Mouse (Mus musculus): ENCODE data around the gene Thsd7b. TPM values are rescaled to one million over a fixed set of nuclear protein-coding genes. Genes with fewer than 3 reads are reported as not detected.

Thsd7b gene
- polyA plus RNA-seq, 1 experiment from 2014 or later = 0.32 TPM

DNA sequence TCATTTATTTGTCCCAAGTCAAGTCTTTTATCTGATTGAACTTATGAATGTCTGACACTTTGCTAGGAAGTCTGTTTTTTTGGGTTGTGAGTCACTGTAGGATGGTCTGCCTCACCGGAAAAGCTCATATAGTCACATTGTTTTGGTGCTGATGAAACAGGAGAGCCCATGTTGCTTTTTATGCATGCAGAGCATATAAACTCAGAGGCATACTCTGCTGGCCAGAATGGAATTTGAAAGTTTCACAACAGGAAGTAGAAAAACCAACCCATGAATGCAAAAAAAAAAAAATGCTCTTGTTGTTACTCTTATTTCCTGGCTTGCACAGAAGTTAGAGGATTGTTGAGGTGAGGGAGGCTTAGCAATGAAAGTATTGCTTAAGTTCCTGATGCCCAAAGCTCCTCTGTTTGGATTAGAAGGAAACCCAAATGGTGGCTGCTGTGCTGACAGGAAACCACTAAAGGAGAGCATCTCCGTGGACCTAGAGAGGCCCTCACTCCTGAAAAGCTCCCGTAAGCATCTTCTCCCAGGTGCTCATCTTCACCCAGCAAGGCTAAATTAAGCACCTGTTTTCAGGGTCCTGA is 269.6 kb downstream of the Thsd7b start:
- no peaks in the 10 kb centered on the region for H3K4me1 ChIP-seq (ENCODE audit: control insufficient read depth, low read depth, low read length)
- no peak overlapping the region for H3K27ac ChIP-seq (ENCODE audit: low read length)
- H3K4me2 ChIP-seq (ENCODE audit: low read depth, low read length) = no peak overlapping the region
- ATAC-seq (ENCODE audit: low read depth) = no peak
- H3K4me3 ChIP-seq (ENCODE audit: low read depth, low read length) = no peak overlapping the region
- no peak overlapping the region for H3K9ac ChIP-seq (ENCODE audit: low read depth, low read length)
- no peaks in the 10 kb centered on the region for H3K36me3 ChIP-seq (ENCODE audit: control insufficient read depth, insufficient read depth)
- 34% methylated on average over 3 of the region's 3 CpGs for WGBS (ENCODE audit: insufficient replicate concordance)
- no peaks in the 10 kb centered on the region for H3K9me3 ChIP-seq (replicated peaks; ENCODE audit: control insufficient read depth, low read length)
- no peaks in the 10 kb centered on the region for H3K27me3 ChIP-seq (ENCODE audit: control insufficient read depth, insufficient read depth, low read depth, low read length)

DNA sequence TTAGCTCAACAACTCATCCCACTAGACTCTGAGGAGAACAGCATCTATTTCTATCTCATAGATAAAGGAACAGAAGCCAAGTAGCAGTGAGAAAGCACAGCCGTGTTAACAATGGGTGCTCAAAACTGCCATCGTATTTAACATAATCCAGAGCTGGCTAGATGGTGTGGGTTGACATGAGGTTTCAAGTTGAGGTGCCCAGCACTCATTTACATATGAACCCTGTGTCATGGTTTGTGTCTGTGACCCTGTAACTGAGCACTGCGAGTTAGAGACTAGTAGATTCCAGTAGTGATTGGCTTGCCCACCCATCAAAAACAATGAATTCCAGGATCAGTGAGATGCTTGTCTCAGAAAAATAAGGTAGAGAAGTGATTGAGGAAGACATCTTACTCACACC is 270.1 kb downstream of the Thsd7b start:
- Histone ChIP-seq H3K4me2 (ENCODE audit: low read depth, low read length) (no peak overlapping the region), H3K9me3 (replicated peaks; ENCODE audit: control insufficient read depth, low read length) (no peaks in the 10 kb centered on the region), H3K27ac (ENCODE audit: low read length) (no peak overlapping the region), H3K4me3 (ENCODE audit: low read depth, low read length) (no peak overlapping the region), H3K36me3 (ENCODE audit: control insufficient read depth, insufficient read depth) (no peaks in the 10 kb centered on the region), H3K27me3 (ENCODE audit: control insufficient read depth, insufficient read depth, low read depth, low read length) (no peaks in the 10 kb centered on the region), H3K4me1 (ENCODE audit: control insufficient read depth, low read depth, low read length) (no peaks in the 10 kb centered on the region), H3K9ac (ENCODE audit: low read depth, low read length) (no peak overlapping the region)
- 55% methylated on average over 3 of the region's 3 CpGs for WGBS (ENCODE audit: insufficient replicate concordance)
- ATAC-seq (ENCODE audit: low read depth) = no peak

DNA sequence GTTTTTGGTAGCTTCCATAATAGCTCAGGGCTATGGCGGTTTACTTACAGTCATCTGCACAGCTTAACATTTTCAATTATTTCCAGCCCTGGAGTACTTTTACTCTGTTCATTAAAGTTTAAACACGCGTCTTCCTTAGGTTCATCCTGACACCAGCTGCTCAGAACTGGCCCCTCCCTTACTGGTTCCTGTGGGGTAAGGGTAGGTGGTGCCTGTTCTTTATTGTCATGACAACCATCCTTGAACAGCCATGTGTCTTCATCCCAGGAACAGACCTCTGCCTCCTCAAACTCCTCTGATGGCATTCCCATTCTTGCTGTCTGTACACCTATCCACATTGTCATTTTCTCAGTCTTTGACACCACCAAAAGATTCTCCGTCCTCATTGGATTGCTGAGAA is 285.0 kb downstream of the Thsd7b start:
- Histone ChIP-seq H3K27me3 (ENCODE audit: control insufficient read depth, insufficient read depth, low read depth, low read length) (no peaks in the 10 kb centered on the region), H3K9me3 (replicated peaks; ENCODE audit: control insufficient read depth, low read length) (no peaks in the 10 kb centered on the region), H3K36me3 (ENCODE audit: control insufficient read depth, insufficient read depth) (no peaks in the 10 kb centered on the region), H3K4me1 (ENCODE audit: control insufficient read depth, low read depth, low read length) (no peaks in the 10 kb centered on the region), H3K27ac (ENCODE audit: low read length) (no peak overlapping the region), H3K9ac (ENCODE audit: low read depth, low read length) (no peak overlapping the region), H3K4me2 (ENCODE audit: low read depth, low read length) (no peak overlapping the region), H3K4me3 (ENCODE audit: low read depth, low read length) (no peak overlapping the region)
- 76% methylated on average over 4 of the region's 4 CpGs for WGBS (ENCODE audit: insufficient replicate concordance)
- ATAC-seq (ENCODE audit: low read depth) = no peak

DNA sequence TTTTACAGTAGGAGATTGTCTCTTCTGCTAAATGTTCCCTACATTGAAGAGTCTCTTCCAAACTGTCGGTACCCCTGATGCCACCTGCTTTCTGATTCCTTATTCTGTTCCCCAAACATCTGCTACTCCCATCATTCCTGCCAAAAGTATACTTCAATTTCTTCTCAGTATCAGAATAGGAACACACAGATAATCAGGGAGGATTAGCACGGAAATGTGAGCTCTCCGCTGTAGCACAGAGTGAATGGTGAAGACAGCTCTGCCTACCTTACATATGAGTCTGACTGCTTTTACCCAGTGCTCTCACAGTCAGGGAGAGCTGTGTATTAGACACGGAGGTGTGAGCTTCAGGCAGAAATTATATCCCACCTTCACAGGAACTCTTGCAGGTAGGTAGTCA is 286.0 kb downstream of the Thsd7b start:
- Histone ChIP-seq H3K27ac (ENCODE audit: low read length) (no peak overlapping the region), H3K4me2 (ENCODE audit: low read depth, low read length) (no peak overlapping the region), H3K9ac (ENCODE audit: low read depth, low read length) (no peak overlapping the region), H3K4me3 (ENCODE audit: low read depth, low read length) (no peak overlapping the region), H3K4me1 (ENCODE audit: control insufficient read depth, low read depth, low read length) (no peaks in the 10 kb centered on the region), H3K27me3 (ENCODE audit: control insufficient read depth, insufficient read depth, low read depth, low read length) (no peaks in the 10 kb centered on the region), H3K9me3 (replicated peaks; ENCODE audit: control insufficient read depth, low read length) (no peaks in the 10 kb centered on the region), H3K36me3 (ENCODE audit: control insufficient read depth, insufficient read depth) (no peaks in the 10 kb centered on the region)
- no peak for ATAC-seq (ENCODE audit: low read depth)
- 63% methylated on average over 4 of the region's 4 CpGs for WGBS (ENCODE audit: insufficient replicate concordance)

DNA sequence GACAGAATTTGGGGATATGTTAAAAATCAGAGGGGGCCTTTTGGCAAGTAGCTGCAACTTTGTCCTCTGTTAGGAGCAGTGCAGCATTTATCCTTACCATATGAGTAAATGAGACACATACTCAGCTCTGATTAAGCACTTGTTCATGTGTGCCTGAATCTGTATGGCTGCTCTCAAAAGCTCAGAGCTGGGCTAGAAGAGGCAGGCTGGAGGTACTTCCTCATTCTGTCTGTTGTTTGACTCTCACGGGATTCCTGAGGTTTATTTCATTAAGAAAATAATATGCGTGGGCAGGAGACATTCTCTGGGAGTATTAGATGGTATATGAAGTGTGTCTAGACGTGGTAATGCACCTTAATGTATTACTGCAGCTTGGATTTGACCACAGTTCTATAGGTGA is 286.7 kb downstream of the Thsd7b start:
- Histone ChIP-seq H3K27me3 (ENCODE audit: control insufficient read depth, insufficient read depth, low read depth, low read length) (no peaks in the 10 kb centered on the region), H3K4me1 (ENCODE audit: control insufficient read depth, low read depth, low read length) (no peaks in the 10 kb centered on the region), H3K4me3 (ENCODE audit: low read depth, low read length) (no peak overlapping the region), H3K4me2 (ENCODE audit: low read depth, low read length) (no peak overlapping the region), H3K27ac (ENCODE audit: low read length) (no peak overlapping the region), H3K9ac (ENCODE audit: low read depth, low read length) (no peak overlapping the region), H3K9me3 (replicated peaks; ENCODE audit: control insufficient read depth, low read length) (no peaks in the 10 kb centered on the region), H3K36me3 (ENCODE audit: control insufficient read depth, insufficient read depth) (no peaks in the 10 kb centered on the region)
- 13% methylated on average over 3 of the region's 3 CpGs for WGBS (ENCODE audit: insufficient replicate concordance)
- ATAC-seq (ENCODE audit: low read depth) = no peak

DNA sequence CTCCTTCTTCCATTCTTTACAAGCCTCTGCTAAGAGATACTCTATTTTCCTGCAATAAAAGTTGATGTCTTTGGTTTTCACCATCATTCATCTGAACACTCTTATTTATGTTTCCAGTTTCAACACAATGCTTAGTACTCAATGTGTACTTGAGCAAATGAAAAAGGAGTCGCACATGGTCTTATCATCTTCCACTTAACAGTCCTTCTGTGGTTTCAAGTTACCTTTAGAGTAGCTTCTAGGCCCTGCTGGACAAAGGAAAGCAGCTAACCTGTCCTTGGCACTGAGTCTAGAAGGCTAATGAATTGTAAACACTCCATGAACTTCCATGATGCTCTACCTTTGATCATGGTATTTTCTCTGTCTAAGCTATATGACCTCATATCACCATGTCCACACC is 289.6 kb downstream of the Thsd7b start:
- 39% methylated on average over 1 of the region's 1 CpGs for WGBS (ENCODE audit: insufficient replicate concordance)
- Histone ChIP-seq H3K4me2 (ENCODE audit: low read depth, low read length) (no peak overlapping the region), H3K9me3 (replicated peaks; ENCODE audit: control insufficient read depth, low read length) (no peaks in the 10 kb centered on the region), H3K27ac (ENCODE audit: low read length) (no peak overlapping the region), H3K4me3 (ENCODE audit: low read depth, low read length) (no peak overlapping the region), H3K9ac (ENCODE audit: low read depth, low read length) (no peak overlapping the region), H3K36me3 (ENCODE audit: control insufficient read depth, insufficient read depth) (no peaks in the 10 kb centered on the region), H3K4me1 (ENCODE audit: control insufficient read depth, low read depth, low read length) (no peaks in the 10 kb centered on the region), H3K27me3 (ENCODE audit: control insufficient read depth, insufficient read depth, low read depth, low read length) (no peaks in the 10 kb centered on the region)
- ATAC-seq (ENCODE audit: low read depth) = no peak

DNA sequence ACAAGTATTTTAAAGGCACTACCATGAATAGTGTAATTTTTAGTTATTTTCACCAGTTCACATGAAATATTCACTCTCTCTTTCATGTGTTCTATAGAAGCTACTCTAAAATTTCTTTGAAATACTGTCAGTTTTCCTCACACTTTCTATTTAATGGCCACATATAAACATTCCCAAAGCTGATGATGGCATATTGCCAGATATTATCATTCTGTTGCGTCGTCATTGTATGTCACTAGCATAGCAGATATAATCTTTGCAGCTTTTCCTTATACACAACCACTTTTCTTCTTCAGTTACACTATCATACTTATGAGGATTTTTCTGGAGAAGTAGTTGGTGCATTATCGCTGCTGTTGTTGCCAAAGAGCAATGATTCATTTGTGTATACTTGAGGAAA is 297.4 kb downstream of the Thsd7b start:
- Histone ChIP-seq H3K9me3 (replicated peaks; ENCODE audit: control insufficient read depth, low read length) (no peaks in the 10 kb centered on the region), H3K9ac (ENCODE audit: low read depth, low read length) (no peak overlapping the region), H3K36me3 (ENCODE audit: control insufficient read depth, insufficient read depth) (no peaks in the 10 kb centered on the region), H3K4me2 (ENCODE audit: low read depth, low read length) (no peak overlapping the region), H3K4me1 (ENCODE audit: control insufficient read depth, low read depth, low read length) (no peaks in the 10 kb centered on the region), H3K4me3 (ENCODE audit: low read depth, low read length) (no peak overlapping the region), H3K27me3 (ENCODE audit: control insufficient read depth, insufficient read depth, low read depth, low read length) (no peaks in the 10 kb centered on the region), H3K27ac (ENCODE audit: low read length) (no peak overlapping the region)
- no peak for ATAC-seq (ENCODE audit: low read depth)
- WGBS (ENCODE audit: insufficient replicate concordance) = 74% methylated on average over 3 of the region's 3 CpGs

DNA sequence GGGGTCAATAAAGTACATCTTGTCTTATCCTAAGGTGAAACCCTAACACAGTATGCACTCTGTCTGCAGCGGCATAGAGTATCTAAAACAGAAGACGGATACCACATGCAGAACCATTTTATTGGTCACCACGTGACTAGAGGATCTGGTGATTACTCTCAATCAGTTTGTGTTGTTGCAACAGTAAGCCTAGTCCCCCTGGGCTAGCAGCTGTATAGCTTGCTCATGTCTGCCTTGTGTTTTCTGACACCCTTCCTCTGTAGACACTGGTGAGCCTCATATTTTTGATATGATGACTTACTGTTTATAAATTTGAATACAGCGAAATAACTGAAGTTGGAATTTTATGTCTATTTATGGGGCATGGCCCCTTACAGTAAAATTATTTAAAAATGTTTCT is 306.9 kb downstream of the Thsd7b start:
- H3K4me1 ChIP-seq (ENCODE audit: control insufficient read depth, low read depth, low read length) = no peaks in the 10 kb centered on the region
- H3K9me3 ChIP-seq (replicated peaks; ENCODE audit: control insufficient read depth, low read length) = no peaks in the 10 kb centered on the region
- H3K4me3 ChIP-seq (ENCODE audit: low read depth, low read length) = no peak overlapping the region
- no peaks in the 10 kb centered on the region for H3K36me3 ChIP-seq (ENCODE audit: control insufficient read depth, insufficient read depth)
- H3K27ac ChIP-seq (ENCODE audit: low read length) = no peak overlapping the region
- no peak for ATAC-seq (ENCODE audit: low read depth)
- no peaks in the 10 kb centered on the region for H3K27me3 ChIP-seq (ENCODE audit: control insufficient read depth, insufficient read depth, low read depth, low read length)
- 59% methylated on average over 4 of the region's 4 CpGs for WGBS (ENCODE audit: insufficient replicate concordance)
- no peak overlapping the region for H3K9ac ChIP-seq (ENCODE audit: low read depth, low read length)
- H3K4me2 ChIP-seq (ENCODE audit: low read depth, low read length) = no peak overlapping the region

DNA sequence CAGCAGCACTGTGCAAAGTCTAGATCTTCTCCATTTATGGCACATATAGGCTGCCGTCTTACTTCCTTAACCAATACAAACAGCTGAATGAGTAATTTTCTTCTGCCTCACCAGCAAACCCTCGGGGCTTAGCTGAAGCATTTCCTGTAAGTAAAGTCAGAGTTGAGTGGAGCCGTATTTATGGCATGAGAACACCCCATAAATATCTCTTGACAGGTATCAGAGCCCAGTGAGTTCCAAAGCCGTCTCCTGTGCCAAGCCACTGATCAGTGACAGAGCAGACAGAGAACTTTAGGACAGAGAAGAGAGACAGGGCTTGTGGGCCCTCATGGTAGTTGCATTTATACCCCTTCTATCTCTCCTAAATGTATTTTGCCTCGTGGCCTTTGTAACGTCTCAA is 313.5 kb downstream of the Thsd7b start:
- H3K36me3 ChIP-seq (ENCODE audit: control insufficient read depth, insufficient read depth) = no peaks in the 10 kb centered on the region
- no peaks in the 10 kb centered on the region for H3K4me1 ChIP-seq (ENCODE audit: control insufficient read depth, low read depth, low read length)
- no peaks in the 10 kb centered on the region for H3K9me3 ChIP-seq (replicated peaks; ENCODE audit: control insufficient read depth, low read length)
- no peak overlapping the region for H3K27ac ChIP-seq (ENCODE audit: low read length)
- no peak overlapping the region for H3K4me3 ChIP-seq (ENCODE audit: low read depth, low read length)
- no peak overlapping the region for H3K9ac ChIP-seq (ENCODE audit: low read depth, low read length)
- no peaks in the 10 kb centered on the region for H3K27me3 ChIP-seq (ENCODE audit: control insufficient read depth, insufficient read depth, low read depth, low read length)
- no peak overlapping the region for H3K4me2 ChIP-seq (ENCODE audit: low read depth, low read length)
- WGBS (ENCODE audit: insufficient replicate concordance) = 34% methylated on average over 6 of the region's 6 CpGs
- no peak for ATAC-seq (ENCODE audit: low read depth)

Data from liver, embryonic 16.5 days (tissue).